In genomic region chr19:60466953-60467570, GRCm38 (mm10) we compare ENCODE assay signal across 8 mouse cellular contexts. TPM values are rescaled to one million over a fixed set of nuclear protein-coding genes. Genes with fewer than 3 reads are reported as not detected.
DNase-seq lines count a peak whose midpoint lies in the region; ATAC-seq and TF ChIP-seq lines count a peak whose summit lies in the region.

No protein-coding gene starts in this region.

- peak overlapping the region; percentile 3; the same call in 1 of the 2 replicates for H3K4me3 ChIP-seq in kidney, adult 2 months (ENCODE audit: insufficient read depth, low read depth, low read length)
- H3K4me3 ChIP-seq in limb, embryonic 15.5 days, result peak overlapping the region; percentile 13
- H3K4me3 ChIP-seq in midbrain, embryonic 16.5 days (ENCODE audit: low read depth, low read length), result peak overlapping the region; percentile 40

- no peaks in the 10 kb centered on the region for H3K36me3 ChIP-seq in kidney, adult 2 months (ENCODE audit: control insufficient read depth, insufficient read depth, low read length)
- H3K36me3 ChIP-seq in limb, embryonic 15.5 days, result no peaks in the 10 kb centered on the region
- no peaks in the 10 kb centered on the region for H3K36me3 ChIP-seq in midbrain, embryonic 16.5 days (ENCODE audit: control insufficient read depth, insufficient read depth, low read length)

- ATAC-seq in limb, embryonic 15.5 days (ENCODE audit: insufficient number of reproducible peaks, low FRiP score, low TSS enrichment, low read depth), result peak; percentile 65; the same call in 1 of the 2 replicates
- ATAC-seq in midbrain, embryonic 16.5 days, result peak; percentile 82

- no peak for TF ChIP-seq POLR2A in kidney, adult 2 months (IDR thresholded peaks at IDR 0.05; ENCODE audit: low read depth, low read length)

- no peaks in the 10 kb centered on the region for H3K9me3 ChIP-seq in limb, embryonic 15.5 days
- no peaks in the 10 kb centered on the region for H3K9me3 ChIP-seq in midbrain, embryonic 16.5 days (replicated peaks; ENCODE audit: control insufficient read depth, low read length, poor library complexity, severe bottlenecking)

- H3K27ac ChIP-seq in kidney, adult 2 months (ENCODE audit: insufficient read depth, low read depth, low read length), result no peak overlapping the region
- H3K27ac ChIP-seq in limb, embryonic 15.5 days, result no peak overlapping the region
- H3K27ac ChIP-seq in midbrain, embryonic 16.5 days (ENCODE audit: low read length), result no peak overlapping the region

- H3K4me2 ChIP-seq in limb, embryonic 15.5 days, result peak overlapping the region; percentile 40
- H3K4me2 ChIP-seq in midbrain, embryonic 16.5 days (ENCODE audit: low read length), result peak overlapping the region; percentile 77

- peak; percentile 47 for DNase-seq in gastrocnemius, adult 18-20 months (ENCODE audit: low spot score)
- no peak for DNase-seq in gastrocnemius, postnatal 25 days
- DNase-seq in embryo, embryonic 11 days, result peak; percentile 88
- peak; percentile 51 to 55 for DNase-seq in heart, adult 18-20 months
- DNase-seq in kidney, adult 2 months, result peak; percentile 58
- DNase-seq in spleen, postnatal 14 days (ENCODE audit: low spot score in 2 of 2), result peak; percentile 14 to 36

- TF ChIP-seq CTCF in kidney, adult 2 months (conservative IDR thresholded peaks at IDR 0.05; ENCODE audit: insufficient read depth, insufficient read length, low read depth, low read length), result peak; percentile 67

- H3K4me1 ChIP-seq in kidney, adult 2 months (ENCODE audit: control insufficient read depth, insufficient read depth, low read length), result no peaks in the 10 kb centered on the region
- peaks cover 28% of the 10 kb centered on the region for H3K4me1 ChIP-seq in limb, embryonic 15.5 days
- H3K4me1 ChIP-seq in midbrain, embryonic 16.5 days (ENCODE audit: control insufficient read depth, insufficient read depth, low read length), result peaks cover 28% of the 10 kb centered on the region

- 3% methylated on average over 41 of the region's 41 CpGs for WGBS in kidney, adult 2 months
- WGBS in limb, embryonic 15.5 days, result 3% methylated on average over 41 of the region's 41 CpGs
- under 1% methylated on average over 41 of the region's 41 CpGs for WGBS in midbrain, embryonic 16.5 days

- no peaks in the 10 kb centered on the region for H3K27me3 ChIP-seq in kidney, adult 2 months (replicated peaks; ENCODE audit: control insufficient read depth, insufficient read depth, low read length)
- peaks cover 42% of the 10 kb centered on the region for H3K27me3 ChIP-seq in limb, embryonic 15.5 days
- peaks cover 8% of the 10 kb centered on the region for H3K27me3 ChIP-seq in midbrain, embryonic 16.5 days (ENCODE audit: control insufficient read depth, insufficient read depth, low read depth, low read length)

- H3K9ac ChIP-seq in limb, embryonic 15.5 days, result no peak overlapping the region
- H3K9ac ChIP-seq in midbrain, embryonic 16.5 days (ENCODE audit: low read depth, low read length), result peak overlapping the region; percentile 46; the same call in 1 of the 2 replicates

RNA-seq across cellular contexts. Expression of gene Prlhr, which starts 1.0 kb away (rescaled TPM):
- not detected for total RNA-seq in gastrocnemius, adult 18-20 months (2021)
- total RNA-seq in gastrocnemius, postnatal 25 days (2021), result not detected
- not detected for total RNA-seq in heart, adult 18-20 months (2021)
- polyA plus RNA-seq in kidney, adult 2 months (2012; rRNA removed), result 0.08 TPM in 1 of 2 replicates, not detected in the other
- polyA plus RNA-seq in limb, embryonic 15.5 days (2015; fragmentation: Nextera tagmentation; extraction: Ambion mirVana), result not detected in 2 replicates
- 0.39 and 0.60 TPM in 2 replicates for polyA plus RNA-seq in midbrain, embryonic 16.5 days (2015; fragmentation: Nextera tagmentation; extraction: Ambion mirVana)
